Mouse (Mus musculus): ENCODE data around the gene Gm11437.
A peak's percentile ranks its signal among the peaks of the same experiment; 100 is the strongest.

Gene Gm11437

GRCm38 (mm10) chr11:84141752-84142151, 25.5 kb downstream of the Gm11437 start:
- no peak for DNase-seq

DNA sequence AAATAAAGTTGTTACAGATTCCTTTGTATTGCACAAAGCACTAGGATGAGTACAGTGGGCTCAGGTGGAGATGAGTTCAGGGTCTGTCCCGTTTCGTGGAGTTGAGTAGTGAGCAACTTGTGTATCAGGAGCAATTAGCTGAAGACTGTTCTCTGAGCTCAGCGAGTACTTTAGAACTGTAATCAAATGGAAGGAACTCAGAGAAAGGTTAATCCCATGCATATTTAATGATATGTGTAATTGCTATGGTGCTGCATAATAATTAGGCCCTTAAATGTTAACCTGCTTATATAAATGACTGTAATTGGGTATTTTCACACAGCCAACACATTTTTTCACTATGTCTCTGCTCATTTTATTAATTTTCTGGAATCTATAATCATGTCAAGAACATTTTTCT, 30.8 kb downstream of the Gm11437 start:
- no peak for DNase-seq

- DNase-seq, result no peak
Observed at GRCm38 (mm10) chr11:84134331-84134860, 32.9 kb downstream of the Gm11437 start.

DNA sequence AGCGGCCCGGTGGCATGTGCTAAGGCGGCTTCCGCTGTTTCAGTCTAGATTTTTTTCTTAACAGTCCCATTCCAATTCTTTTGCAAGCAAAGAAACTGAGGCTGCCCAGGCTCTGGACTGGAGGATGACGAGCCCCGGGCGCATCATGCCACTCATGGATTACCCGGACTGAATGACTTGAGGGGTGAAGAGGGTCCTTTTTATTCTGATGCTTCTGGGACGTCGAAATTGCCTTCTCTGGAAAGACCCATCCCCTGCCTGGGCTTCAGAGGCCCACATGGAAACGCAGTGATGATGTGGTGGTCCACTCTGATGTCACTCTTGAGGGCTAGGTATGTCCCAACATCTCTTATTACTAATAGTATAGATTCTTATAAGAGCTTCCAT, 37.5 kb downstream of the Gm11437 start:
- DNase-seq, result no peak

- DNase-seq, result peak; percentile 88
Observed at GRCm38 (mm10) chr11:84128943-84129798, 38.1 kb downstream of the Gm11437 start, which contains the start of the genes Tada2a and Acaca. Tada2a (minus strand) TSS chr11:84129600. Acaca (plus strand) TSS chr11:84129672.

DNA sequence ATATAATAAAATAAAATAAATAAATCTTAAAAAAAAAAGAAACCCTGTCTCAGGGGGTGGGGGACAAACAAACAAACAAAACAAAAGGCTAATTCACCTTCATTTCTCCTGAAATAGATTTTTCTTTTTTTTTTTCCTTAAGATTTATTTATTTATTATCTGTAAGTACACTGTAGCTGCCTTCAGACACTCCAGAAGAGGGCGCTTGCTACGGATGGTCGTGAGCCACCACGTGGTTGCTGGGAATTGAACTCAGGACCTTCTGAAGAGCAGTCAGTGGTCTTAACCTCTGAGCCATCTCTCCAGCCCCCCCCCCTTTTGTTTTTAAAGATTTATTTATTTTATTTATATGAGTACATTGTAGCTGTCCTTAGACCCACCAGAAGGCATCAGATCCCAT, 39.3 kb downstream of the Gm11437 start:
- no peak for DNase-seq

- DNase-seq, result no peak
Observed at GRCm38 (mm10) chr11:84121051-84121956, 46.0 kb downstream of the Gm11437 start.

DNA sequence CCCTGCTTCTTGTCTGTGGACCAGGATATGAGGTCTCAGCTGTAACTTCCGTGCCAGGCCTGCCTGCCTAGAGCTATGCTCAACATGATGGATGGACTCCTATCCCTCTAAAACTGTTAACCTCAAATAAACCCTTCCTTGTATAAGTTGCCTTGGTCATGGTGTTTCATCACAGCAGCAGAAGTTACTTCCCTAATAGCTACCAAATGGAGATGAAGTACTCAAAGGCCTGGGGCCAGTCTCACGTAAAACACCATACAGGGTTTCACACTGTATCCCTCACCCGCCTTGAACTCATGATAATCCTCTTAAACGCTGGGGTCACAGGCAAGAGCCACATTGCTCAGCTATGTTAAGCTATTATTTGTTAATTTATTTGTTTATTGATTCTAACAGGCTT, 49.8 kb downstream of the Gm11437 start:
- no peak for DNase-seq

GRCm38 (mm10) chr11:84116221-84116620, 51.1 kb downstream of the Gm11437 start:
- no peak for DNase-seq

- no peak for DNase-seq
Observed at GRCm38 (mm10) chr11:84115646-84116045, 51.6 kb downstream of the Gm11437 start.

DNA sequence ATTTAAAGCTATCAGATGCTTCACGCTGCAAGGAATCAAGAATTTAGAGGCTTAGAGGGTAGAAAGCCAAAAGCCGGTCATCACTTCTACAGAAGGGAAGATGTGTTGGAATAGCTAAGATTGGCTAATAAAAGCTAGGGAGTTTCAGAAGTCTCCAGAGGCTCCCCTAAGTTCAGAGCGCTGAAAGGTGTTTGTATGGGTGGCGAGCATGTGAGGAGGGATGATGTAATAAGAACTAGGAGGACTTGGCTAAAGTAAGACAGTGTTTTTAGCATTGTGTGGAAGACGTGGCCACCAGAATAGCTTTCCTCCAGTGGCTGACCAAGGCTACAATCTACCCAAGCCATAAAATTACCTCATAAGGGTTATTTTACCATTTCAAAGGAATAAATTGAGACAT, 53.7 kb downstream of the Gm11437 start:
- no peak for DNase-seq

DNA sequence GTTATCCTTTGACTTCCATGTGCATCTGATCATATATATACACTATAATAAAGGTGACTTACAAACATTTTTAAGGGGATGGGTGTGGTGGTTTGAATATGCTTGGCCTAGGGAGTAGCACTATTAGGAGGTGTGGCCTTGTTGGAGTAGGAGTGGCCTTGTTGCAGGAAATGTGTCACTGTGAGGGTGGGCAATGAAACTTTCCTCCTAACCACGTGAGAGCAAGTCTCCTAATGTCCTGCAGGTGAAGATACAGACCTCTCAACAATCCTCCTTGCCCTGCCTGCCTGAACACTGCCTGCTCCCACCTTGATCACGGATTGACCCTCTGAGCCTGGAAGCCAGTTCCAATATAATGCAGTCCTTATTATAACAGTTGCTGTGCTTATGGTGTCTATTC, 60.1 kb downstream of the Gm11437 start:
- DNase-seq, result no peak

- DNase-seq, result no peak
Observed at GRCm38 (mm10) chr11:84104036-84104435, 63.2 kb downstream of the Gm11437 start.

DNA sequence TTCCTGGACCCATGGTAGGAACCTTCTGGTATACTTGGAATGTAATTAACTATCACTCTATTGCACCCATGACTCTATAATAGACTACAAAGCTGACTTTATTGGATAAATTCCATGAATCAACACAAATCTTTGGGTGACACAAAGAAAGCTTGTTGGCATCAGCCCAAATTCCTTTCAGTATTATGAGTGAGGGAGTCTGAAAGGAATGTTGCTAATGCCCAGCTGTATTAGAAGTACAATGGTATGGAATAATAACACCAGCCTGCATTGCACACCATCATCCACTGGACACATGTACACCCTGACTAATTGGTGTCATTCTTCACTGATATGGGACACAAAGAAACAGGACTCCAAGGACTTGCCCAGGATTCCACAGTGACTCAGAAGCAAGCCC, 66.1 kb downstream of the Gm11437 start:
- no peak for DNase-seq
